Mouse (Mus musculus): ENCODE results near the gene Rnls. TPM values are rescaled to one million over a fixed set of nuclear protein-coding genes. Genes with fewer than 3 reads are reported as not detected.
A peak's percentile ranks its signal among the peaks of the same experiment; 100 is the strongest.
"Not testable (repeated sequence)": the region's sequence is repeated elsewhere in the genome, so short reads cannot be mapped to it uniquely, and the experiment has no call there.

The Rnls gene
- 1.0 and 1.3 TPM in 2 replicates for polyA plus RNA-seq (2015; fragmentation: Nextera tagmentation; extraction: Ambion mirVana)

DNA sequence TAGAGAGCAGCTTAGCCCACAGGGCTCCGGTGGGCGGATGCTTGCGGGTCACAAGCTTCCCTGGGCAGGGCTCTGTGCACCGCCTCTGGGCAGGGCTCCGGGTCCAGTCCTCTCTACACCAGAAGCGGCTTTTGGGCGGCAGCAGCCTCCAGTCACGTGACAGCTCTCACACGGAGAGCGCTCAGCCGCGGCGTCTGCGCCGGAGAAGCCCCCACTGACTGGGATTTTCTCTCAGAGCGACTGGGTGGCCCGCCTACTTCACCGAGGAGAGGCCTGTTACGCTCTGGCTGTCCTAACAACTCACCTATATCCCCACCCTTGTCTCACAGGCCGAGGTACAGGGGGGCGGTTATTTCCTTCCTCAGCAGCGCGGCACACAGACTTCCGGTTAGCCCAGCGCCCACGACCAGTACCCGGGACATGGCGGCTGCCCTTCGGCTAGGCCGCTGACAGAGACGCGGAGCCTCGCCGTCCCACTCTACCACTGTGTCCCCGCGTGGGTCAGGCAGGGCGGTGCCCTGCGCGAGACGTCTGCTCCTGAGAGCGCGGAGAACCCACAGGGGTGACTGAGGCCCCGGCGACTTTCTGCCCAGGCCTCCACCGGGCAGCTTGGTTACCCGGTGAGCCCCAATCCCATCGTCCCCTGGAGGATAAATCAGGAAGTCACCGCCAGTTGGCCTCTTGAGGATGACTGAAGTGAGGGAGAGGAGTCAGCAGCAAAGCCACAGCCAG lies at the start of gene Rnls:
Gene Rnls (minus strand): TSS at position 645 of the 732 bp plus-strand sequence.
- no peaks in the 10 kb centered on the region for H3K27me3 ChIP-seq (ENCODE audit: control insufficient read depth, insufficient read depth, low read depth, low read length)
- peak within 1 kb of the TSS; percentile 53 for H3K27ac ChIP-seq (ENCODE audit: low read length)
- ATAC-seq (ENCODE audit: low read depth) = peak; percentile 97
- H3K9me3 ChIP-seq (replicated peaks; ENCODE audit: control insufficient read depth, low read length) = no peaks in the 10 kb centered on the region
- peak within 1 kb of the TSS; percentile 71 for H3K9ac ChIP-seq (ENCODE audit: low read depth, low read length)
- peak within 1 kb of the TSS; percentile 74 for H3K4me2 ChIP-seq (ENCODE audit: low read depth, low read length)
- peak within 1 kb of the TSS; percentile 65 for H3K4me3 ChIP-seq (ENCODE audit: low read depth, low read length)
- 2% methylated on average over 48 of the region's 48 CpGs for WGBS (ENCODE audit: insufficient replicate concordance)
- H3K36me3 ChIP-seq (ENCODE audit: control insufficient read depth, insufficient read depth) = no peaks in the 10 kb centered on the region
- no peaks in the 10 kb centered on the region for H3K4me1 ChIP-seq (ENCODE audit: control insufficient read depth, low read depth, low read length)

GRCm38 (mm10) chr19:33429457-33429856 lies 37.4 kb upstream of the Rnls start:
- no peak for ATAC-seq (ENCODE audit: low read depth)
- Histone ChIP-seq H3K9me3 (replicated peaks; ENCODE audit: control insufficient read depth, low read length) (no peaks in the 10 kb centered on the region), H3K27me3 (ENCODE audit: control insufficient read depth, insufficient read depth, low read depth, low read length) (no peaks in the 10 kb centered on the region), H3K4me3 (ENCODE audit: low read depth, low read length) (no peak overlapping the region), H3K36me3 (ENCODE audit: control insufficient read depth, insufficient read depth) (no peaks in the 10 kb centered on the region), H3K9ac (ENCODE audit: low read depth, low read length) (no peak overlapping the region), H3K4me1 (ENCODE audit: control insufficient read depth, low read depth, low read length) (no peaks in the 10 kb centered on the region), H3K4me2 (ENCODE audit: low read depth, low read length) (no peak overlapping the region), H3K27ac (ENCODE audit: low read length) (no peak overlapping the region)
- 10% methylated on average over 2 of the region's 2 CpGs for WGBS (ENCODE audit: insufficient replicate concordance)

- ATAC-seq (ENCODE audit: low read depth); H3K9me3 ChIP-seq (replicated peaks; ENCODE audit: control insufficient read depth, low read length); H3K4me3 ChIP-seq (ENCODE audit: low read depth, low read length); H3K9ac ChIP-seq (ENCODE audit: low read depth, low read length); H3K36me3 ChIP-seq (ENCODE audit: control insufficient read depth, insufficient read depth); H3K27me3 ChIP-seq (ENCODE audit: control insufficient read depth, insufficient read depth, low read depth, low read length); H3K27ac ChIP-seq (ENCODE audit: low read length); H3K4me1 ChIP-seq (ENCODE audit: control insufficient read depth, low read depth, low read length); H3K4me2 ChIP-seq (ENCODE audit: low read depth, low read length): not testable (repeated sequence)
- WGBS (ENCODE audit: insufficient replicate concordance) = 67% methylated on average over 9 of the region's 9 CpGs
Observed at GRCm38 (mm10) chr19:33419368-33419767, 27.3 kb upstream of the Rnls start.

GRCm38 (mm10) chr19:33380825-33381224 lies 11.3 kb downstream of the Rnls start:
- Histone ChIP-seq H3K9me3 (replicated peaks; ENCODE audit: control insufficient read depth, low read length) (no peaks in the 10 kb centered on the region), H3K27me3 (ENCODE audit: control insufficient read depth, insufficient read depth, low read depth, low read length) (no peaks in the 10 kb centered on the region), H3K9ac (ENCODE audit: low read depth, low read length) (no peak overlapping the region), H3K36me3 (ENCODE audit: control insufficient read depth, insufficient read depth) (no peaks in the 10 kb centered on the region), H3K4me2 (ENCODE audit: low read depth, low read length) (no peak overlapping the region), H3K4me3 (ENCODE audit: low read depth, low read length) (no peak overlapping the region), H3K27ac (ENCODE audit: low read length) (no peak overlapping the region), H3K4me1 (ENCODE audit: control insufficient read depth, low read depth, low read length) (no peaks in the 10 kb centered on the region)
- 49% methylated on average over 2 of the region's 2 CpGs for WGBS (ENCODE audit: insufficient replicate concordance)
- ATAC-seq (ENCODE audit: low read depth) = no peak

DNA sequence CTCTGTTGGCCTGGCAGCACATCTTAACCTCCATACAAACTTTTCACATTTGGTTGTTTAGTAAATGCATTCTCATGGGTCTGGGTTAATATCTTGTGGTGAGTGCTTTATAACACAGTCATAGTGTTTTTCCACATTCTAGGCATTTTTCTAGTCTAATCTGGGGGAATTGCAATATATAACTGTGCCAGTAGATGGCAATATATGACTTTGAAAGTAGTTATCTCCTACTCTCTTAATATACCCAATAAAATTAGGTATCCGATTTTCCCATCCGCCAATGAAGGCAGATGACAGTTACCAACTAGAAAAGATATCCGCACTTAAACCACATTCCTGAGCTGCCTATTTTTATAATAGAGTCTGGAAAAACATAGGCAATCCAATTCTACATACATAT lies 11.7 kb downstream of the Rnls start:
- 15% methylated on average over 3 of the region's 3 CpGs for WGBS (ENCODE audit: insufficient replicate concordance)
- Histone ChIP-seq H3K36me3 (ENCODE audit: control insufficient read depth, insufficient read depth) (no peaks in the 10 kb centered on the region), H3K4me3 (ENCODE audit: low read depth, low read length) (no peak overlapping the region), H3K4me1 (ENCODE audit: control insufficient read depth, low read depth, low read length) (no peaks in the 10 kb centered on the region), H3K27ac (ENCODE audit: low read length) (no peak overlapping the region), H3K27me3 (ENCODE audit: control insufficient read depth, insufficient read depth, low read depth, low read length) (no peaks in the 10 kb centered on the region), H3K4me2 (ENCODE audit: low read depth, low read length) (no peak overlapping the region), H3K9ac (ENCODE audit: low read depth, low read length) (no peak overlapping the region), H3K9me3 (replicated peaks; ENCODE audit: control insufficient read depth, low read length) (no peaks in the 10 kb centered on the region)
- no peak for ATAC-seq (ENCODE audit: low read depth)

DNA sequence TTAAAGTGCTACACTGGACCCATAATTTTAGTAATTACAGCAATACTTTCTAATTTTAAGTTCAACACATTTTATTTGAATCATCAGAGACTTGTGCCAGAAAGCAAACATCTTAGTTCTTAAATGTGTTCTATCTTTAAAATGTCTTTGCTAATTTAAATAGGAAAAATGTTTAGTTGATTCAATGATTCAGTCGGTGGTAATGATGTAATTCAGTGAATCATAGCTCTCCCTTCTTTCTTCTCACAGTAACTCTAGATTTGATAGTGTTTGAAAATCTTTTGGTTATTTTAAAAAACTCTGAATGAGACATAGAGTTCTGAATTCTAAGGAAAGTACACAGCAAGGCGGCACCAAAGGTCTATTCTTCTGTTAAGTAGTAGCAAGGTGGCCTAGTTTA lies 23.3 kb downstream of the Rnls start:
- no peak overlapping the region for H3K27ac ChIP-seq (ENCODE audit: low read length)
- no peak overlapping the region for H3K9ac ChIP-seq (ENCODE audit: low read depth, low read length)
- no peak for ATAC-seq (ENCODE audit: low read depth)
- WGBS (ENCODE audit: insufficient replicate concordance) = 60% methylated on average over 2 of the region's 2 CpGs
- no peaks in the 10 kb centered on the region for H3K9me3 ChIP-seq (replicated peaks; ENCODE audit: control insufficient read depth, low read length)
- no peaks in the 10 kb centered on the region for H3K27me3 ChIP-seq (ENCODE audit: control insufficient read depth, insufficient read depth, low read depth, low read length)
- no peak overlapping the region for H3K4me3 ChIP-seq (ENCODE audit: low read depth, low read length)
- H3K4me1 ChIP-seq (ENCODE audit: control insufficient read depth, low read depth, low read length) = no peaks in the 10 kb centered on the region
- no peak overlapping the region for H3K4me2 ChIP-seq (ENCODE audit: low read depth, low read length)
- H3K36me3 ChIP-seq (ENCODE audit: control insufficient read depth, insufficient read depth) = no peaks in the 10 kb centered on the region

DNA sequence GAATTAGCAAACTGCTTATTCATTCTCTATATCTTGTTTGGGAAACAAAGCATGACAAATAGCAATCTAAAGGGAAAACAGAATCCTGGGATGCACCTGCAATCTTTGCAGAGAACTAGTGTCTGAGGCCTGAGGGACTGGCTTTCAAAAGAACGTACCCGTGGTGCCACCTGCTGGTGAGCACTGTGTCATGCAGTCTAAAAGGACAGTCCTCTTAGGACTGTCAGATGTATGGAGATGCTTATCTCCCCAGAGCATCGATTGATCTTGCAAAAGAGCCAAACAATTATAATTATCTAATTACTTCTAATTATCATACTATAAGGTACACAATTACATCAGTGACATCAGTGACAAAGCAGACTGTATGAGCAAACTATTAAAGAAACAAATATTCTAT lies 25.4 kb downstream of the Rnls start:
- no peak; the same call in 1 of the 2 replicates for ATAC-seq (ENCODE audit: low read depth)
- Histone ChIP-seq H3K9ac (ENCODE audit: low read depth, low read length) (no peak overlapping the region), H3K9me3 (replicated peaks; ENCODE audit: control insufficient read depth, low read length) (no peaks in the 10 kb centered on the region), H3K27me3 (ENCODE audit: control insufficient read depth, insufficient read depth, low read depth, low read length) (no peaks in the 10 kb centered on the region), H3K36me3 (ENCODE audit: control insufficient read depth, insufficient read depth) (no peaks in the 10 kb centered on the region), H3K4me3 (ENCODE audit: low read depth, low read length) (no peak overlapping the region), H3K27ac (ENCODE audit: low read length) (no peak overlapping the region), H3K4me2 (ENCODE audit: low read depth, low read length) (no peak overlapping the region), H3K4me1 (ENCODE audit: control insufficient read depth, low read depth, low read length) (no peaks in the 10 kb centered on the region)
- 5% methylated on average over 3 of the region's 3 CpGs for WGBS (ENCODE audit: insufficient replicate concordance)

GRCm38 (mm10) chr19:33357019-33357418 lies 35.1 kb downstream of the Rnls start:
- no peak for ATAC-seq (ENCODE audit: low read depth)
- H3K9me3 ChIP-seq (replicated peaks; ENCODE audit: control insufficient read depth, low read length) = no peaks in the 10 kb centered on the region

GRCm38 (mm10) chr19:33340119-33340518 lies 52.0 kb downstream of the Rnls start:
- H3K9ac ChIP-seq (ENCODE audit: low read depth, low read length) = no peak overlapping the region
- WGBS (ENCODE audit: insufficient replicate concordance) = 67% methylated on average over 1 of the region's 1 CpGs
- no peak overlapping the region for H3K4me3 ChIP-seq (ENCODE audit: low read depth, low read length)
- H3K27me3 ChIP-seq (ENCODE audit: control insufficient read depth, insufficient read depth, low read depth, low read length) = no peaks in the 10 kb centered on the region
- no peaks in the 10 kb centered on the region for H3K4me1 ChIP-seq (ENCODE audit: control insufficient read depth, low read depth, low read length)
- H3K9me3 ChIP-seq (replicated peaks; ENCODE audit: control insufficient read depth, low read length) = no peaks in the 10 kb centered on the region
- H3K4me2 ChIP-seq (ENCODE audit: low read depth, low read length) = no peak overlapping the region
- no peaks in the 10 kb centered on the region for H3K36me3 ChIP-seq (ENCODE audit: control insufficient read depth, insufficient read depth)
- no peak overlapping the region for H3K27ac ChIP-seq (ENCODE audit: low read length)
- ATAC-seq (ENCODE audit: low read depth) = no peak

More at GRCm38 (mm10) chr19:33357019-33357418, 35.1 kb downstream of the Rnls start:
- Histone ChIP-seq H3K4me2 (ENCODE audit: low read depth, low read length) (no peak overlapping the region), H3K27ac (ENCODE audit: low read length) (no peak overlapping the region), H3K4me3 (ENCODE audit: low read depth, low read length) (no peak overlapping the region), H3K9ac (ENCODE audit: low read depth, low read length) (no peak overlapping the region), H3K4me1 (ENCODE audit: control insufficient read depth, low read depth, low read length) (no peaks in the 10 kb centered on the region), H3K27me3 (ENCODE audit: control insufficient read depth, insufficient read depth, low read depth, low read length) (no peaks in the 10 kb centered on the region), H3K36me3 (ENCODE audit: control insufficient read depth, insufficient read depth) (no peaks in the 10 kb centered on the region)
- 11% methylated on average over 3 of the region's 3 CpGs for WGBS (ENCODE audit: insufficient replicate concordance)

Data from liver, embryonic 16.5 days (tissue).